Comparison of ENCODE assay signal across 9 mouse cellular contexts in genomic region chr19:4181892-4182291, GRCm38 (mm10). TPM values are rescaled to one million over a fixed set of nuclear protein-coding genes. Genes with fewer than 3 reads are reported as not detected.
DNase-seq lines count a peak whose midpoint lies in the region; ATAC-seq and TF ChIP-seq lines count a peak whose summit lies in the region.
"Had no signal": no experiment of that assay in that cellular context is flagged by ENCODE, and none has a peak within 500 bp of the region (broad histone marks: within the 10 kb centered on the region; RNA-seq: fewer than 3 reads in every experiment).

No protein-coding gene starts in this region.

- no peak overlapping the region for H3K27ac ChIP-seq in intestine, embryonic 16.5 days (ENCODE audit: low read length)
- H3K27ac ChIP-seq: lung, embryonic 15.5 days had no signal

- H3K9ac ChIP-seq in intestine, embryonic 16.5 days (ENCODE audit: low read depth, low read length), result no peak overlapping the region
- H3K9ac ChIP-seq: lung, embryonic 15.5 days had no signal

- peaks cover 6% of the 10 kb centered on the region; the same call in 1 of the 2 replicates for H3K4me1 ChIP-seq in lung, adult 2 months (ENCODE audit: control insufficient read depth, insufficient read depth, low read length)
- peaks cover 12% of the 10 kb centered on the region for H3K4me1 ChIP-seq in intestine, embryonic 16.5 days (ENCODE audit: control insufficient read depth, insufficient read depth, low read length)

- no peak overlapping the region for H3K4me2 ChIP-seq in intestine, embryonic 16.5 days (ENCODE audit: low read depth, low read length)
- H3K4me2 ChIP-seq: lung, embryonic 15.5 days had no signal

- no peaks in the 10 kb centered on the region for H3K36me3 ChIP-seq in intestine, embryonic 16.5 days (ENCODE audit: control insufficient read depth, insufficient read depth, low read length)
- H3K36me3 ChIP-seq: lung, embryonic 15.5 days had no signal

- no peak for TF ChIP-seq POLR2A in lung, adult 2 months (IDR thresholded peaks at IDR 0.05; ENCODE audit: borderline replicate concordance, extremely low read depth, low read depth, low read length)

- ATAC-seq in intestine, embryonic 16.5 days, result peak; percentile 45; the same call in 1 of the 2 replicates

- H3K9me3 ChIP-seq in intestine, embryonic 16.5 days (ENCODE audit: control insufficient read depth, low read length), result no peaks in the 10 kb centered on the region
- H3K9me3 ChIP-seq: lung, embryonic 15.5 days had no signal

- 41% methylated on average over 3 of the region's 3 CpGs for WGBS in lung, adult 2 months
- 29% methylated on average over 3 of the region's 3 CpGs for WGBS in intestine, embryonic 16.5 days

- H3K27me3 ChIP-seq in intestine, embryonic 16.5 days (replicated peaks; ENCODE audit: control insufficient read depth, insufficient read depth, low read length), result no peaks in the 10 kb centered on the region
- H3K27me3 ChIP-seq: lung, embryonic 15.5 days had no signal

- no peak overlapping the region for H3K4me3 ChIP-seq in lung, adult 2 months (replicated peaks; ENCODE audit: extremely low read depth, low read depth, low read length)
- no peak overlapping the region for H3K4me3 ChIP-seq in intestine, embryonic 16.5 days (ENCODE audit: low read length)
- H3K4me3 ChIP-seq: lung, embryonic 15.5 days had no signal

- DNase-seq in embryo, embryonic 10 days (ENCODE audit: low spot score), result peak; percentile 66
- DNase-seq in embryo, embryonic 9.5 days (ENCODE audit: extremely low spot score), result no peak
- peak; percentile 76 to 78 for DNase-seq in lung, adult 18-20 months
- no peak for DNase-seq in lung, adult 2 months
- peak; percentile 72 for DNase-seq in c-Kit-positive CD71-negative TER-119-negative erythroid progenitor cells, embryonic 14.5 days (ENCODE audit: low read depth)
- DNase-seq in naive thymus-derived CD4-positive, alpha-beta T cell, adult 2 months (ENCODE audit: low read depth), result peak; percentile 77
- no peak for DNase-seq in neural tube, embryonic 10.5 days (ENCODE audit: extremely low spot score, low spot score)

- TF ChIP-seq CTCF in lung, adult 2 months (IDR thresholded peaks at IDR 0.05; ENCODE audit: insufficient read depth, low read length), result no peak

RNA-seq across cellular contexts. Expression of gene Carns1, which starts 6.6 kb away (rescaled TPM):
- 7.9 and 14.4 TPM in 2 replicates for polyA plus RNA-seq in lung, adult 2 months (2012; rRNA removed)
- 1.3 and 1.4 TPM in 2 replicates for polyA plus RNA-seq in intestine, embryonic 16.5 days (2015; fragmentation: Nextera tagmentation; extraction: Ambion mirVana)

RNA-seq across cellular contexts. Expression of gene Tbc1d10c, which starts 9.2 kb away (rescaled TPM):
- polyA plus RNA-seq in lung, adult 2 months (2012; rRNA removed), result 23.6 and 24.2 TPM in 2 replicates
- 3.6 and 4.0 TPM in 2 replicates for polyA plus RNA-seq in intestine, embryonic 16.5 days (2015; fragmentation: Nextera tagmentation; extraction: Ambion mirVana)

RNA-seq across cellular contexts. Expression of gene Ppp1ca, which starts 10.0 kb away (rescaled TPM):
- 373 and 384 TPM in 2 replicates for polyA plus RNA-seq in lung, adult 2 months (2012; rRNA removed)
- polyA plus RNA-seq in intestine, embryonic 16.5 days (2015; fragmentation: Nextera tagmentation; extraction: Ambion mirVana), result 759 and 799 TPM in 2 replicates

RNA-seq across cellular contexts. Expression of gene Rps6kb2, which starts 18.7 kb away (rescaled TPM):
- polyA plus RNA-seq in lung, adult 2 months (2012; rRNA removed), result 35.2 and 51.2 TPM in 2 replicates
- polyA plus RNA-seq in intestine, embryonic 16.5 days (2015; fragmentation: Nextera tagmentation; extraction: Ambion mirVana), result 43.9 and 49.7 TPM in 2 replicates

RNA-seq across cellular contexts. Expression of gene Rad9a, which starts 19.6 kb away (rescaled TPM):
- polyA plus RNA-seq in lung, adult 2 months (2012; rRNA removed), result 32.3 and 36.9 TPM in 2 replicates
- 31.7 and 34.2 TPM in 2 replicates for polyA plus RNA-seq in intestine, embryonic 16.5 days (2015; fragmentation: Nextera tagmentation; extraction: Ambion mirVana)

Comparison
In these comparisons a context has a peak if more than half of its experiments do, and no peak if none do; other contexts are left out.
1. DNase-seq: peak in embryo, embryonic 10 days (single experiment), lung, adult 18-20 months (2 of 2), c-Kit-positive CD71-negative TER-119-negative erythroid progenitor cells, embryonic 14.5 days (single experiment) and naive thymus-derived CD4-positive, alpha-beta T cell, adult 2 months (single experiment); none in embryo, embryonic 9.5 days (single experiment), lung, adult 2 months (single experiment) and neural tube, embryonic 10.5 days (single experiment).